Mouse (Mus musculus) induced T-regulatory cell, adult 2 months (primary cell): ENCODE data around the gene Cxcl17.

Source experiments
- DNase-seq: peaks from one replicate; pipeline ENCODE4 v3.0.0-alpha.2; 2012; ENCODE audit warnings: low read depth

The Cxcl17 gene

GRCm38 (mm10) chr7:25369058-25369749, 43.5 kb downstream of the Cxcl17 start, which contains the start of gene Cnfn:
Gene Cnfn (minus strand): TSS chr7:25369724.
- no peak for DNase-seq

GRCm38 (mm10) chr7:25368333-25368732, 44.4 kb downstream of the Cxcl17 start:
- no peak for DNase-seq

GRCm38 (mm10) chr7:25367632-25368293, 44.9 kb downstream of the Cxcl17 start:
- no peak for DNase-seq

GRCm38 (mm10) chr7:25365937-25366625, 46.6 kb downstream of the Cxcl17 start:
- no peak for DNase-seq

- DNase-seq: no peak
These were observed 49.1 kb downstream of the Cxcl17 start for GRCm38 (mm10) chr7:25363632-25364031.

GRCm38 (mm10) chr7:25363151-25363550, 49.5 kb downstream of the Cxcl17 start:
- DNase-seq: no peak

- DNase-seq: no peak
These were observed 53.9 kb downstream of the Cxcl17 start for GRCm38 (mm10) chr7:25358721-25359206.
